Mouse (Mus musculus) heart, adult 2 months (tissue): ENCODE measurements around the gene Tbx1.

ENCODE experiments used
- CTCF ChIP-seq: fragments of 200-600 bp; IDR thresholded peaks from 2 replicates; pipeline ENCODE4 v1.8.1; 2022; ENCODE audit warnings: antibody characterized with exemption, mild to moderate bottlenecking, moderate library complexity
- POLR2A ChIP-seq: fragments of 200-500 bp; IDR thresholded peaks from 2 replicates; pipeline ENCODE4 v1.6.1; 2011; ENCODE audit warnings: mild to moderate bottlenecking, low read depth, low read length, control low read depth; ENCODE audit not compliant: insufficient read depth

- TF ChIP-seq POLR2A = no peak
- no peak for TF ChIP-seq CTCF
These were observed 46.3 kb upstream of the Tbx1 start for GRCm38 (mm10) chr16:18636804-18637203.
